Mouse (Mus musculus): ENCODE results near the gene Orm3.

Orm3 gene

DNA sequence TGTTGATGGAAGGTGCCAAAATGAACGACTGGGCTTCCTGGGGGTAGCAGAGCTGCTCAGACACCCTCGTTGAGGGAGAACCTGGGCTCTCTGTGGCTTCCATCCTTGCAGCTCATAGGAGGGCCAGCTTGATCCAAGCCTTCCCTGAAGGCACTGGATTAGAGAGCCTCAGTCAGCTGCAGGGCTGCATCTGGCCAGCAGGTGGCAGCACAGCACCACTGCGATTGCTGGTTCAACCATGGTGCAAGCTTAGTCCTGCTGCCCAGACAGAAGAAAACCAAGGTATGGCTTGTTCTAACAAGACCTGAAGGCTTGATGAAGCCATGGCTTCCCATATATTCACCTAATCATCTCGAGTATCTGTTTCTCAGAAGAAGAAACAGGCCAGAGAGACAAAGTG is 12.6 kb downstream of the Orm3 start:
- DNase-seq (ENCODE audit: low read depth, low spot score), result peak; percentile 83

DNA sequence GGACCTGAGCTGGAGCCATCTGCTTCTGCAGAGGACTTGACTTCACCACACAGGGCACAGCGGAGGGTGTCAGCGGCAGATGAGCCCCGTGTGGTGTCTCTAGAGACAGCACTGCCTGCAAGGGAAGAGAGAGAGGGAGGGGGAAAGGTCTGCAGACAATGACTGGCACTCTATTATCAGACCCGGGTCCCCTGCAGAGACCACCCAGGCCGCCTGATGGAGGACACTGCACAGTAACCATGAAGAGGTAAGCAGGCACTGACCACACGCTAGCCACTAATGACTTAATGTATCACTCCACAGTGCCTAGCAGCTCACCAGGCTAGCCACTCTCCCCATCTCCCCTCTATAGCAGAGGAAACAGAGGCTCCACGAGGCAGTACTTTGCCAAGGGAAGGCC is 14.9 kb downstream of the Orm3 start:
- no peak for DNase-seq (ENCODE audit: low read depth, low spot score)

DNA sequence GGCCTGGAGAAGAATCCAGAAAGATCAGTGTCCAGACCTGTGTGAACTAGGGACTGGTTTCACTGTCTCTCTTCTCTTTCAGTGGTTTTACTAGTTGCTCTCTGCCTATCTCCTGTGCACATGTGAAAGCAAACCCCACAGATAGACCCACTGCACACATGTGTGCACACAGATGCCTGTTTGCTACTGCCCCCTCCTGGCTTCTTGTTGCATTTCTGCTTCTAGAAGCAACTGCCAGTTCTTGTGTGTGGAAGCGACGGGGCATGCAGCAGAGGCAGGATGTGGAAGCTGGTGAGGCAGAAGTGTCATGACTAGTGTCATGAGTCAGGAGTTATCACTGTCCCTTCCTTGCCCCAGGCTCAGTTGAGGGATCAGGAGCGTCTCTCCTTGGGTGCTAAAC is 15.9 kb downstream of the Orm3 start:
- peak; percentile 48 for DNase-seq (ENCODE audit: low read depth, low spot score)

DNA sequence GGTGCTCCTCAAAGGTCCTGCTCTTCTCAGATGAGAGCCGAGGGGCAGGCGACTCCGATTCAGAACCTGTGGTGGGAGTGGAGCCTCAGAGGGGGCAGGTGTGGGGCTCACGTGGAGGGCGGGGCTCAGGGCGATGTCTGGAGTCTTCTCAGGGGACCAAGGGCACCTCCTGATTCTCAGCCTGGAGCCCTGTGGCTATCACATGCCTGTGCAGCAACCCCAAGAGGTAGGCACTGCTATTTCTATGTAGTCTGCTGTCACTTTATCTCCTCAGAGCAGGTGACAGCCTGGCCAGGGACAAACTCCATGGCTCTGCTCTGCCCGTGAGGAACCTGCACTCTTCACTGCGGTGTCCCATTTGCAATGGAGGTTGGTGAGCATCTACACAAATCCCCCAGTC is 17.4 kb downstream of the Orm3 start:
- no peak for DNase-seq (ENCODE audit: low read depth, low spot score)

- DNase-seq (ENCODE audit: low read depth, low spot score), result no peak
These were observed 18.4 kb downstream of the Orm3 start for GRCm38 (mm10) chr4:63374331-63374730.

DNA sequence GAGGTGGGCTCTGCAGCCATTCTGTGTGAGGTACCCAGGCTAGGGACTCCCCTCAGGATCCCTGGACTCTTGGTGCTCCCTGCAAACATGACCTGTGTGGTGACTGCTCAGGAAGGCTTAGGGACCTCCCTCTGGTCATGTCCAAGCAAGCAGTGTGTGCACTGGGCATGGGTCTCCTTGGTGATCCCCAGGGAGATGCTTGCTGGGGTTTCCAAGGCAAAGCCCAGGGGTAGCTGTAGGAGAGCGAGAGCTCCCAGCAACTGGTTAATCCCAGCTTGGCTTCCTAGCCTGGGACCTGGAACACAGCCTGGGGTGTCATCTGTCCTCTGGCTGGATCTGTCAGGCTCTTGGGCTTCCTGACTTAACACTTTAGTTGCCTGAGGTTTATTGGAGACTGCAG is 19.4 kb downstream of the Orm3 start:
- no peak for DNase-seq (ENCODE audit: low read depth, low spot score)

DNA sequence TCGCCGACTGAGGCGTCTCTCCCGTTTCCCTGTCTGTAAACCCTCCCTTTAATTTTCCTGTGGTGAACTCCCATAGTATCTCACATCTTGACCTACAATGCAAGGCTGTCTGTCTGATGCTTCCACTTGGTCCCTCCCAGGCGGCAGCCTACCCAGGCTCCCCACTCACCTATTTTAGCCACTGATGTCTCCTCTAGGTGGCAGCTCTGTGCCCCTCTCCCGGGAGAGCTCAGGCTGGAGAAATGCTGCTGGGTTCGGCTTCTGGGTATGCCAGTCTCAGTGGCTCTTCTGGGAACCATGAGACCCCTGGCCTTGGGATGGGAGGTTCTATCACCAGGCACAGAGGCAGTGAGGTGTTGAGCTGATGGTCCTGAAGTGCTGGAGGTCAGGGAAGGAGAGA is 21.5 kb downstream of the Orm3 start:
- no peak for DNase-seq (ENCODE audit: low read depth, low spot score)

DNA sequence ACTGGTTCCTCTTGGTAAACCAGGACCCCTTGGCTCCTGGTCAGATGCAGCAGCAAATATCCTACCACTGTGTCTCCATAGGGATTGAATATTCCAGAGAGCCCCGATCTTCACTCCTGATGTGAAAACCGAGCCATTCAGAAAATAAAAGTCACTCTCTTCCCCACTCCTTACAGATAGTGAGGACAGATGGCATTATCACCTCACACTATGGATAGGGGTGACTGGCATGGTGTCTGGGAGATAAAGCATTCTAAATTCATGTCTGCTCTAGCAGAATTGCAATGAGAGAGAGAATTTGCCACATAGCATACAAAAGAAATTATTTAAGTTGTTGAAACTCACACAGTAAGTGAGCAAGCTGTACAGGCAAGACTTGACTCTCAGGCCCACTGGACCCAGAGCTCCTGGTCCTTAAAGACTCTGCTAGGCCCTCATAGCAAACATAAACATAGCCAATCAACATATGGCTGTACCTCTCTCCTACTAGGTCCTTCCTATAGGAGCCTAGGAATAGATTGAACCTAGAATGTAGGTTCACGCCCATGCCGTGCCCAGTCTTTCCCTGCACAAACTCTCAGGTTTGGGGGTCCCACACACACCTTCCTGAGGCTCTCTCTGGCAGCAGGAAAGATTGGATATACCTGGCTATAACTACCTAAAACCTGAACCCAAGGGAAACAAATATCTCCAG is 26.9 kb downstream of the Orm3 start:
- no peak for DNase-seq (ENCODE audit: low read depth, low spot score)

DNA sequence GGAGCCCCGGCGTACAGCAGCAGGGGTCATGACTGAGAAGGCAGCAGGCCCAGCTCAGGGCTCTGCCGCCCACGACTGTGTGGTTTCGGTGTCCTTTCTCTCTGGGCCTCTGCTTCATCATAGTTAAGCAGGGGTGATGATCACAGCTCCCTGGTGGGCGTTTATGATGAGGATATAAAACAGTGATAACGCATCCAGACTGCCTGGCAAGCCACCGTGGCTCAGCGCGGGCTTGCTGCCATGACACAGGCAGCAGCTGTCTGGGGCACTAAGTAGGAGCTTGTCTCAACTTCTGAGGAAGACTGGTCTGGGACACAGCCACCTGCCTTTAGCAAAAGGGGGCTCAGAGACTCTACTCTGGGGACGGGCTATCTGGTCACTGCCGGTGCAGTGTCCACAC is 27.5 kb downstream of the Orm3 start:
- DNase-seq (ENCODE audit: low read depth, low spot score), result no peak

DNA sequence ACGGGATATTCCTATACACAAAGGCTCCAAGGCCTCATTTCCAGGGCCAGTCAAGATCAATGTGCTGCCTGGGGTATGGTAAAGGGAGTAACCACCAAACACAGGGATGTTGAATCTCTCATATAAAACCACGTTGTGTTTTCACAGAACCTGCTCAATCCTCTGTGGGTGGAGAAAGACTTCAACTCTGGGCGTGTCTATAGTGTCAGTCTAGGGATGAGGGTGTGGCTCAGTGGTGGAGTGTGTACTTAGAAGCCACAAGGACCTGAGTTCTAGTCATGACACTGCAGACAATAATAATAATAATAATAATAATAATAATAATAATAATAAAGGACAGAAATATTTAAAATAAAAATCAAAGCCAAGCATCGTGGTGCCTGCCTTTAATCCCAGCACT is 28.3 kb downstream of the Orm3 start:
- DNase-seq (ENCODE audit: low read depth, low spot score), result no peak

DNA sequence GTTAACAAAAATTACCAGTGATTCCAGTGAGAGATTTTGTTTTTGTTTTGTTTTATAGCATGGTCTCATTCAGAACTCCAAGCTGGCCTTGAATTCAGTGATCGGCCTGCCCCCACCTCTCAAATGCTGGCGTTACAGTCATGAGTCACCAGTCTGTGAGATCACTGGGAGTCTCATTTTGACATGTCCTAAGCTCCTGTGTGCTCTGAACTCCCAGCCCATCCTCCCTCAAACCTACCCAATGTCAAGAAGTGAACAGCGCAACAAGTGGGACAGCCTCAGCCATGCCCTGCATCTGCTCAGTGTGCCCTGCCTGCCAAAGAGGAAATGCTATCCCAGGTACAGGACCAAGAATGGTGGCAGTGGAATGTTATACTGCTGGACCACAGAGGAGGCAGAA is 29.3 kb downstream of the Orm3 start:
- no peak for DNase-seq (ENCODE audit: low read depth, low spot score)

DNA sequence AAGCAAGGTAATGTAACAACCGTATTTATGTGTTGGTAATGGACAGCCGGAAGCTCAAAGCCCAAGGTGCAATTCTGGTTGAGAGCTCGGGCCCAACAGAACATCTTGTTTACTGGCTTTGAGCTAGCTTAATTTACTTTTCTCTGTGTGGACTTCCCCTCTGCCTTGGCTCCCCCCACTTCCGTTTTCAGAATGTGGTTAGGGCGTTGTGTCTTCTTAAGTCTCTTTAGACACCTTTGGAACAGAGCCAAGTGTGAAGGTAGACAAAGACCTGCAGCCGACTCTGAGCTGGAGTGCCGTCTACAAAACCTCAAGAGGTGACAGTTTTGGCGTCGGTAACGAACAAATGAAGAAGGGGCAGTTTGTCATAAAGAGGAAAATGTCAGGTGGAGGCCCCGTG is 29.8 kb downstream of the Orm3 start:
- DNase-seq (ENCODE audit: low read depth, low spot score), result peak; percentile 11

GRCm38 (mm10) chr4:63388029-63388428 is 32.1 kb downstream of the Orm3 start:
- no peak for DNase-seq (ENCODE audit: low read depth, low spot score)

DNA sequence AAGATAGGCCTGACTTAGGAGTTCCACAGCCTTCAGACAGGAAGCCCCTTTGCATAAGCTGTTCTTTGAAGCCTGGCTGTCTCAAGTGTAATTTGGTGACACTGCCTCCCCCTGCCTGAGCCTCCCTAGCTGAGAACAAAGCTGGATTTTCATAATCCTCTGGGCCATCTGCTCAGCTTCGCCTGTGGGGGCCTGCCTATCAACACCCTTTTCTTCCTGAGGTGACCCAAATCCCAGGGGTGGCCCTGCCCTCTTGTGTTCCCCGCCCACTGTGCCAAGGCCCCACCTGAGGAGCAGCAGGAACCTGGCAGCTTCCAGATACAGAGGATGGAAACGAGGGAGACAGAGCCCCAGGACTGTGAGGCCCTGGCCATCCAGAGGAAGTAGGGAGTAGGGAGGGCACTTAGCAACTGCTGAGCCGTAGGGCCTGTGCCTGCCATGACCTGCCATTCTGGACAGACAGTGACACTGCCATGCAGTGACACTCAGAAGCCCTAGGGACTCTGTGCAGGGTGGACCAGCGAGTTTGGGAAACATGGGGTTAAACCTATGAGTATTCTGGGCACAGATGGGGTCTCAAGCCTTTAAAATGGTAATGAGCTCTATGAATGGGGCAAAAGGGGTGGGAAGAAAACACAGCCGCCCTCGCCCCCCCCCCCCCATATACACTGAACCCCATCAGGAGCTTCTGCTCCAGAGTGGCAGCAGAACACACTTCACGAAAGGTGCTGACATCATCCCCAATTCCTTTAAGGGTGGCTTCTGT is 33.3 kb downstream of the Orm3 start:
- no peak for DNase-seq (ENCODE audit: low read depth, low spot score)

DNA sequence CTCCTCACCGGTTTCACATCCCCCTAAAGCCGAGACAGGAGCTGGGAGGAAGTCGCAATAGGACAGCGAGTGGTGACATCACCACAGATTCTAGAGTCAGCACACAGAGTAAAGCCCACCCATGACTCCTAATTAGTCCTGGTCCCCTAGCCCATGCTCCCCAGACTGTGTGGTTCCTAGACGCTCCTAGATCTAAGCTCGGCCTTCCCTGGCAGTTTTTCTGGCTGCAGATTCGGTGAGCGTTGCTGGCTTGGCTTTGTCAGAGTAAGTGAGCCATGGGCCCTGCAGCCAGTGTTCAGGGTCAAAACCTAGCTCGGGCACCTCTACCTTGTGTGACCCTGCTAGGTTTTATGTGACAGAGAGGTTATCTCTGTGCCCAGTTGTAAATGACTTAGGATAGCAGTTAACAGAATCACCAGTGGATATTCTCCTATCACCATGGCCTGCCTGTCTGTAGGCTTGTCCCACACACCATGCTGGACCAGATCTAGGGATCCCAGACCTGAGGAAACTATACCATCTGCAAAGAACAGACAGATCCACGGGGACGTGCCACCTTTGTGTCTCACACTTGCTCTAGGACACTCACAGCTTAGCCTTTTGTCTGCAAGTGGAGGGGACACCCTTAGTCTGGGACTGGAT is 34.0 kb downstream of the Orm3 start:
- no peak for DNase-seq (ENCODE audit: low read depth, low spot score)

GRCm38 (mm10) chr4:63391322-63391721 is 35.4 kb downstream of the Orm3 start:
- no peak for DNase-seq (ENCODE audit: low read depth, low spot score)

DNA sequence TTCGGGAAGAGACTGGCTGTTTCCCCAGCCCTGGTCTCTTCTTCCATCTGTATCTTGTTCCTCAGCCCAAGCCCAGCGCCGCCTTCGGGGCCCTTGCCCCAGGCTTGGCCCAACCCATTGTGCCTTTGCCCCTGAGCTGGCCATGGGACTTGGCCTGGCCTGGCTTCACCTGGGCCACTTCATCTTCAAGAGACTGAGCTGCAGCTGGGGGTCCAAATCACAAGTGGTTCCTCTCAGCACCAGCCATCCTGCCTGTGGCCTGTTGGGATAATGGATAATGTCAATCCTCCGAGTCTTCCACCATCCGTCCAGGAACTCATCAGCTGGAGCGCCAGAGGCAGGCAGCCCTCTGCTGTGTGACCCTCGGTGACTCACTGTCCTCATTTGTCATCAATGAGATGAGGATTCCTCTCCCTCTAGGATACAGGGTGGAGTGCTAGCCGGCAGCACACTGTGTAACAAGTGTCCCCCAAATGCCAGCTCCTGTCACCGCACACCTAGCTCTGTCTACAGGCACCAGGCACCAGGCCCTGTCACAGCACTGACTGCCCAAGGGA is 42.1 kb downstream of the Orm3 start:
- DNase-seq (ENCODE audit: low read depth, low spot score), result no peak

DNA sequence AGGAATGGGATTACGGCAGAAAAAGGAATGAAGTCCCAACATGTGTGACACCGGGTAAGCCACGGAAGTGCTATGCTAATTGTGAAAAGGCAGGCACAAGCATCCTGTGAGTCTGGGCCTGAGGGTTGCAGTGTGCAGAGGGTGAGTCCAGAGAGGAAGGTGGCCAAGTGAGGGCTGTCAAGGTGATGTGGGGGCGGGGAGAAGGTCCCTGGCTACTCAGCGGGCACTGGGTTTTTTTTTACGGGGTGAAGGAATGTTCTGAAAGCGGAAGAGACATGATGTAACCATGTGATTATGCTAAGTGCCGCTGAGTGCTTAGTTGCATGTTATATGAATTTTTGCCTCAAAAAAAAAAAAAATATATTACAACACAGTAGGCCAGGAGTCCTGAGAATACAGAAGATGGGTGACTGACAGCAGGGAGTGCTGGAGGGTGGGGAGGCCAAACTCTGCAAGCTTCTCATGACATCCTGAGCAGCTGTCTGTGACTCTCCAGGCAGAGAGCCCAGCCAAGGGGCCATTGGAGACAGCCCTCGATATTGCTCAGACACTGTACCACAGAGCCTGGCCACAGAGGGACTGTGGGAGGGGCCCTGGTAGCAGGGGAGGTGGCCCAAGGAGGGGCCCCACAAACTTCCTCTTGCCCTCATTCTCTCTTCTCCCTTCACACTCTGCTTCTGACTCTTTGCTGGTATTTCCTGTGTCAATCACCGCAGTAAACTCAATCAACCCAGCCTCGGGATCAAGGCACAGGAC is 43.1 kb downstream of the Orm3 start:
- DNase-seq (ENCODE audit: low read depth, low spot score), result no peak

- no peak for DNase-seq (ENCODE audit: low read depth, low spot score)
These were observed 43.8 kb downstream of the Orm3 start for GRCm38 (mm10) chr4:63399691-63400270.

DNA sequence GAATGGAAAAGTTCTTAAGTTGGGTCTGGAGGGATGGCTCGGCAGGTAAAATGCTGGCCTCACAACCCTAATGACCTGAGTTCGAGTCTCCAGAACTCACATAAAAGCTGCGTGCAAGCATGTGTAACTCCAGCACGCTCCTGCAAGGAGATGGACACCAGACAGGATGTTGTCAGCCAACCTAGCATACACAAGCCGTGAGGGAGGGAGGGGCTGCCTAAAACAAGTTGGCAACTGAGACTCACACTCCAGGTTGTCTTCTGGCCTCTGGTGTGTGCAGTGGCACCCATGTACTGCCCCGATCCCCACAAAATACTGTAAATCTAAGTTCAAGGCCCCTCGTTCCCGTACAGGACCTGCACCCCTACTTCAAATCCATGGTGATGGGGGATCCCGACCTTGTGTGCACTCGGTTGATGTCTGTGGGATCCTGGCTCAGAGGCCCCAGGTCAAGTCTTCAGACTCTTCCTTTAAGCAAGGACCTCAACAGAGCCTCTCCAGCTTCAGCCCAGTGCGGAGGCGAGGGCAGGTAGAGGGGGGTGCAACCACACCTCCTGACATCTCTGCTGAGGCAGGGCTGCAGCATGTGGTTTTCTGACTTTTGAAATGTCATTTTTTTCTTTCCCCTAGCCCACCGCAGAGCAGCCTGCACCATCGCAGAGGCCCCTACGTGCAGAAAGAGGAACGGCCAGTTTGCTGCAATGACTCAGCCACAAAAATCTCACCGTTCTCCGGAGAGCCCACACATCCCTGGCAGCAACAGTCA is 44.8 kb downstream of the Orm3 start:
- no peak for DNase-seq (ENCODE audit: low read depth, low spot score)

- no peak for DNase-seq (ENCODE audit: low read depth, low spot score)
These were observed 45.7 kb downstream of the Orm3 start for GRCm38 (mm10) chr4:63401620-63402019.
